Mouse (Mus musculus) thymus, adult 2 months (tissue): ENCODE measurements at regions not wholly inside any gene's neighbourhood (a gene's known extent, or its start where the extent isn't known, plus 50 kb on each side); places are given as distances from the start of the nearest gene placed in this dataset.

Experiments used
- CTCF ChIP-seq: fragments of 200-500 bp; IDR thresholded peaks from 2 replicates; pipeline ENCODE4 v1.5.1; 2012; ENCODE audit warnings: mild to moderate bottlenecking, control low read depth, low read length, moderate library complexity, borderline replicate concordance; ENCODE audit not compliant: control insufficient read depth, poor library complexity, insufficient read depth; ENCODE audit errors: extremely low read depth
- POLR2A ChIP-seq: fragments of 200-500 bp; IDR thresholded peaks from 2 replicates; pipeline ENCODE4 v1.6.1; 2012; ENCODE audit warnings: mild to moderate bottlenecking, low read length, control low read depth, moderate library complexity; ENCODE audit not compliant: control insufficient read depth, poor library complexity, insufficient read depth; ENCODE audit errors: extremely low read depth

DNA sequence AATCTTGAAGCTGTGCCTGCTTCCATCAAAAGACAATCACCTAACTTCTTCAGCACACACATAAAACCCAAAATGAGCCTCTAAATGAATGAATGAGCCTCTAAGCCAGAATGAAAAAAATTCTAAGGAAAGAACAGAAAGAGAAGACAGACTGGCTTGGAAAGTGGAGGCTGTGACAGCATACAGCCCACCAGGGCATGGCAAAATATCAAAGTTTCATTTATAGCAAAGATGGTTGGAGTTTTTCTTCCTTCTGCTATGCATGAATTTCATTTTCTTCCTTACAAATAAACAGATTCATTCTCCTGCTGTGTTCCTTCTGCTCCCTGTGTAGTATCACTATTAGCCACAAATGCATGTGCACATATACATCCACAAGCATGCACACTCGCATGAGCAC lies 247.7 kb upstream of the Spred2 start:
- TF ChIP-seq CTCF = no peak
- TF ChIP-seq POLR2A = no peak
